Mouse (Mus musculus): ENCODE data around the gene Lsmem1. TPM values are rescaled to one million over a fixed set of nuclear protein-coding genes. Genes with fewer than 3 reads are reported as not detected.

Gene Lsmem1
- polyA plus RNA-seq (2012; rRNA removed) = 2.0 and 2.4 TPM in 2 replicates

- TF ChIP-seq POLR2A (IDR thresholded peaks at IDR 0.05; ENCODE audit: borderline replicate concordance, insufficient read depth, low read length) (no peak), CTCF (IDR thresholded peaks at IDR 0.05; ENCODE audit: borderline replicate concordance, insufficient read depth, low read depth, low read length) (no peak)
- H3K4me3 ChIP-seq (replicated peaks; ENCODE audit: insufficient read depth, low read depth, low read length) = no peak within 1 kb of the TSS
- no peaks in the 10 kb centered on the region for H3K27me3 ChIP-seq (ENCODE audit: control insufficient read depth, insufficient read depth, low read length)
- WGBS = 84% methylated on average over 8 of the region's 8 CpGs
- no peaks in the 10 kb centered on the region for H3K4me1 ChIP-seq (ENCODE audit: control insufficient read depth, insufficient read depth, low read length)
- no peak for DNase-seq
- H3K27ac ChIP-seq (ENCODE audit: insufficient read depth, low read length) = no peak within 1 kb of the TSS
Measured at GRCm38 (mm10) chr12:40199302-40199701, at the start of gene Lsmem1. Gene Lsmem1 (minus strand): TSS chr12:40199490.

GRCm38 (mm10) chr12:40248454-40249180, 49.3 kb upstream of the Lsmem1 start, which contains the start of gene Ifrd1:
Gene Ifrd1 (minus strand): TSS chr12:40248504.
- Histone ChIP-seq H3K4me3 (replicated peaks; ENCODE audit: insufficient read depth, low read depth, low read length) (no peak within 1 kb of the TSS), H3K27ac (ENCODE audit: insufficient read depth, low read length) (no peak within 1 kb of the TSS), H3K27me3 (ENCODE audit: control insufficient read depth, insufficient read depth, low read length) (no peaks in the 10 kb centered on the region), H3K4me1 (ENCODE audit: control insufficient read depth, insufficient read depth, low read length) (no peaks in the 10 kb centered on the region)
- TF ChIP-seq CTCF (IDR thresholded peaks at IDR 0.05; ENCODE audit: borderline replicate concordance, insufficient read depth, low read depth, low read length) (no peak), POLR2A (IDR thresholded peaks at IDR 0.05; ENCODE audit: borderline replicate concordance, insufficient read depth, low read length) (no peak)
- no peak for DNase-seq
- WGBS = 84% methylated on average over 5 of the region's 5 CpGs

GRCm38 (mm10) chr12:40247976-40248375, 48.7 kb upstream of the Lsmem1 start:
- no peak for DNase-seq
- H3K27ac ChIP-seq (ENCODE audit: insufficient read depth, low read length) = no peak overlapping the region
- WGBS = 87% methylated on average over 6 of the region's 6 CpGs

GRCm38 (mm10) chr12:40247384-40247783, 48.1 kb upstream of the Lsmem1 start:
- Histone ChIP-seq H3K4me1 (ENCODE audit: control insufficient read depth, insufficient read depth, low read length) (no peaks in the 10 kb centered on the region), H3K4me3 (replicated peaks; ENCODE audit: insufficient read depth, low read depth, low read length) (no peak overlapping the region), H3K27me3 (ENCODE audit: control insufficient read depth, insufficient read depth, low read length) (no peaks in the 10 kb centered on the region), H3K27ac (ENCODE audit: insufficient read depth, low read length) (no peak overlapping the region)
- TF ChIP-seq POLR2A (IDR thresholded peaks at IDR 0.05; ENCODE audit: borderline replicate concordance, insufficient read depth, low read length) = no peak
- no peak for TF ChIP-seq CTCF (IDR thresholded peaks at IDR 0.05; ENCODE audit: borderline replicate concordance, insufficient read depth, low read depth, low read length)
- no peak for DNase-seq
- 88% methylated on average over 4 of the region's 4 CpGs for WGBS

More at GRCm38 (mm10) chr12:40247976-40248375, 48.7 kb upstream of the Lsmem1 start:
- no peak for TF ChIP-seq POLR2A (IDR thresholded peaks at IDR 0.05; ENCODE audit: borderline replicate concordance, insufficient read depth, low read length)
- no peak for TF ChIP-seq CTCF (IDR thresholded peaks at IDR 0.05; ENCODE audit: borderline replicate concordance, insufficient read depth, low read depth, low read length)
- H3K4me1 ChIP-seq (ENCODE audit: control insufficient read depth, insufficient read depth, low read length) = no peaks in the 10 kb centered on the region
- no peak overlapping the region for H3K4me3 ChIP-seq (replicated peaks; ENCODE audit: insufficient read depth, low read depth, low read length)
- no peaks in the 10 kb centered on the region for H3K27me3 ChIP-seq (ENCODE audit: control insufficient read depth, insufficient read depth, low read length)

- TF ChIP-seq POLR2A (IDR thresholded peaks at IDR 0.05; ENCODE audit: borderline replicate concordance, insufficient read depth, low read length) (no peak), CTCF (IDR thresholded peaks at IDR 0.05; ENCODE audit: borderline replicate concordance, insufficient read depth, low read depth, low read length) (no peak)
- Histone ChIP-seq H3K4me1 (ENCODE audit: control insufficient read depth, insufficient read depth, low read length) (no peaks in the 10 kb centered on the region), H3K27me3 (ENCODE audit: control insufficient read depth, insufficient read depth, low read length) (no peaks in the 10 kb centered on the region), H3K4me3 (replicated peaks; ENCODE audit: insufficient read depth, low read depth, low read length) (no peak overlapping the region), H3K27ac (ENCODE audit: insufficient read depth, low read length) (no peak overlapping the region)
- DNase-seq = no peak
- WGBS = 57% methylated on average over 7 of the region's 7 CpGs
Measured at GRCm38 (mm10) chr12:40245434-40245970, 46.2 kb upstream of the Lsmem1 start.

GRCm38 (mm10) chr12:40244926-40245325, 45.6 kb upstream of the Lsmem1 start:
- H3K27me3 ChIP-seq (ENCODE audit: control insufficient read depth, insufficient read depth, low read length) = no peaks in the 10 kb centered on the region
- TF ChIP-seq CTCF (IDR thresholded peaks at IDR 0.05; ENCODE audit: borderline replicate concordance, insufficient read depth, low read depth, low read length) (no peak), POLR2A (IDR thresholded peaks at IDR 0.05; ENCODE audit: borderline replicate concordance, insufficient read depth, low read length) (no peak)
- DNase-seq = no peak
- no peaks in the 10 kb centered on the region for H3K4me1 ChIP-seq (ENCODE audit: control insufficient read depth, insufficient read depth, low read length)
- no peak overlapping the region for H3K27ac ChIP-seq (ENCODE audit: insufficient read depth, low read length)
- H3K4me3 ChIP-seq (replicated peaks; ENCODE audit: insufficient read depth, low read depth, low read length) = no peak overlapping the region
- 91% methylated on average over 5 of the region's 5 CpGs for WGBS

GRCm38 (mm10) chr12:40243821-40244221, 44.5 kb upstream of the Lsmem1 start:
- Histone ChIP-seq H3K4me1 (ENCODE audit: control insufficient read depth, insufficient read depth, low read length) (no peaks in the 10 kb centered on the region), H3K4me3 (replicated peaks; ENCODE audit: insufficient read depth, low read depth, low read length) (no peak overlapping the region), H3K27ac (ENCODE audit: insufficient read depth, low read length) (no peak overlapping the region), H3K27me3 (ENCODE audit: control insufficient read depth, insufficient read depth, low read length) (no peaks in the 10 kb centered on the region)
- DNase-seq = peak; percentile 27
- no peak for TF ChIP-seq POLR2A (IDR thresholded peaks at IDR 0.05; ENCODE audit: borderline replicate concordance, insufficient read depth, low read length)
- TF ChIP-seq CTCF (IDR thresholded peaks at IDR 0.05; ENCODE audit: borderline replicate concordance, insufficient read depth, low read depth, low read length) = no peak
- WGBS = 28% methylated on average over 11 of the region's 11 CpGs

- WGBS = 88% methylated on average over 4 of the region's 4 CpGs
- no peak overlapping the region for H3K27ac ChIP-seq (ENCODE audit: insufficient read depth, low read length)
- no peak for DNase-seq
- no peaks in the 10 kb centered on the region for H3K4me1 ChIP-seq (ENCODE audit: control insufficient read depth, insufficient read depth, low read length)
- H3K4me3 ChIP-seq (replicated peaks; ENCODE audit: insufficient read depth, low read depth, low read length) = no peak overlapping the region
- TF ChIP-seq CTCF (IDR thresholded peaks at IDR 0.05; ENCODE audit: borderline replicate concordance, insufficient read depth, low read depth, low read length) = no peak
- TF ChIP-seq POLR2A (IDR thresholded peaks at IDR 0.05; ENCODE audit: borderline replicate concordance, insufficient read depth, low read length) = no peak
- no peaks in the 10 kb centered on the region for H3K27me3 ChIP-seq (ENCODE audit: control insufficient read depth, insufficient read depth, low read length)
Measured at GRCm38 (mm10) chr12:40243241-40243640, 44.0 kb upstream of the Lsmem1 start.

Data from cerebellum, adult 2 months (tissue).